Comparison of ENCODE assay signal across 8 mouse cellular contexts in the genomic region with DNA sequence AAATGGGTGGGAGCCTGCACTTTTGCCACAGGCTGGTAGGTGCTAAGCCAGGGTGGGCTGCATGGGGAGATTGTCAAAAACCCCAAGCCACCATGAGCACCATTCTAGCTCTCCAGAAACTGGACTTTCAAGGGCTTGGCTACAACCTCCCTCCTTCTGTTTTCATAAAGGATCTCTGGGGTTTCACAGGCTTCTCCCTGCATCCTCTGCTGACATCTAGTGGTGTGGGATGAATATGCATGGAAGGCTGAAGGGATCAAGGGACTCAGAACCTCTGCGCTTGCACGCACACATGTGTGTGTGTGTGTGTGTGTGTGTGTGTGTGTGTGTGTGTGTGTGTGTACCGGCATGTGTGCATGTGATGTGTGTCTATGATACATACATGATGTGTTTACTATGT. TPM values are rescaled to one million over a fixed set of nuclear protein-coding genes. Genes with fewer than 3 reads are reported as not detected.
DNase-seq lines count a peak whose midpoint lies in the region; ATAC-seq and TF ChIP-seq lines count a peak whose summit lies in the region.
"Not testable (repeated sequence)": the region's sequence is repeated elsewhere in the genome, so short reads cannot be mapped to it uniquely, and the experiment has no call there.

No protein-coding gene starts in this region.

- intact Hi-C loops in heart, postnatal 36 days (cut with DNase I): not testable (repeated sequence)

- ATAC-seq in forebrain, embryonic 12.5 days (ENCODE audit: low FRiP score): 0 out of 2 replicates have a peak, but pooled peaks have one; percentile 6
- ATAC-seq in kidney, postnatal 0 days (replicated peaks; ENCODE audit: low FRiP score, low read depth): peak; percentile 30
- ATAC-seq in liver, embryonic 14.5 days (ENCODE audit: insufficient read depth): not testable (repeated sequence)
- peak; percentile 57 for ATAC-seq in monocyte, adult 5-6 weeks (replicated peaks; ENCODE audit: insufficient number of reproducible peaks, low FRiP score, low TSS enrichment, poor library complexity, severe bottlenecking)

- not testable (repeated sequence) for H3K4me1 ChIP-seq in ES-E14 (ENCODE audit: control insufficient read depth in 2 of 2, insufficient read depth in 2 of 2, low read length in 2 of 2, poor library complexity in 1 of 2); forebrain, embryonic 12.5 days; kidney, postnatal 0 days (replicated peaks; ENCODE audit: insufficient read depth, low read length); liver, embryonic 14.5 days (replicated peaks; ENCODE audit: control insufficient read depth in 2 of 2, insufficient read depth in 2 of 2, low read length in 1 of 2)

- 48% methylated on average over 3 of the region's 3 CpGs for WGBS in forebrain, embryonic 12.5 days
- 34% methylated on average over 3 of the region's 3 CpGs for WGBS in kidney, postnatal 0 days
- 43% methylated on average over 3 of the region's 3 CpGs for WGBS in liver, embryonic 14.5 days (ENCODE audit: insufficient replicate concordance)

- not testable (repeated sequence) for H3K4me3 ChIP-seq in ES-E14 (ENCODE audit: insufficient read depth in 1 of 2, low read depth in 1 of 2, low read length in 2 of 2, poor library complexity in 1 of 2, severe bottlenecking in 1 of 2); forebrain, embryonic 12.5 days (replicated peaks); kidney, postnatal 0 days (replicated peaks; ENCODE audit: low read depth, low read length); liver, embryonic 14.5 days (ENCODE audit: insufficient read depth in 1 of 2, low read depth in 2 of 2, low read length in 2 of 2)

- in situ Hi-C loops in ES-E14 (cut with MboI; ENCODE audit: low sequenced_read_pairs in 2 of 2, unreplicated experiment in 2 of 2): loop anchor here in 1 of 2 experiments (25.0 kb wide), 1 partner anchor 988 kb away; no protein-coding TSS in a partner anchor

- not testable (repeated sequence) for H3K9me3 ChIP-seq in ES-E14 (ENCODE audit: control insufficient read depth, insufficient read depth, low read depth, low read length); forebrain, embryonic 12.5 days; kidney, postnatal 0 days (replicated peaks; ENCODE audit: low read length); liver, embryonic 14.5 days (ENCODE audit: control insufficient read depth, low read length)

- not testable (repeated sequence) for H3K4me2 ChIP-seq in forebrain, embryonic 12.5 days; kidney, postnatal 0 days (ENCODE audit: low read length); liver, embryonic 14.5 days (ENCODE audit: low read depth)

- not testable (repeated sequence) for TF ChIP-seq EP300 in liver, embryonic 14.5 days (IDR thresholded peaks at IDR 0.05; ENCODE audit: low read depth)

- H3K36me3 ChIP-seq in ES-E14 (ENCODE audit: control insufficient read depth, insufficient read depth, low read length, poor library complexity, severe bottlenecking); forebrain, embryonic 12.5 days (replicated peaks); kidney, postnatal 0 days (ENCODE audit: insufficient read depth, low read length); liver, embryonic 14.5 days (replicated peaks; ENCODE audit: control insufficient read depth, insufficient read depth, low read depth): not testable (repeated sequence)

- H3K9ac ChIP-seq in ES-E14 (ENCODE audit: insufficient read depth, low read depth, low read length, poor library complexity, severe bottlenecking); forebrain, embryonic 12.5 days; kidney, postnatal 0 days (ENCODE audit: low read depth, low read length); liver, embryonic 14.5 days (replicated peaks): not testable (repeated sequence)

- TF ChIP-seq CTCF in kidney, postnatal 0 days (IDR thresholded peaks at IDR 0.05; ENCODE audit: low read depth): peak; percentile 65
- peak; percentile 58 for TF ChIP-seq CTCF in liver, embryonic 14.5 days (IDR thresholded peaks at IDR 0.05; ENCODE audit: low read depth)

- DNase-seq in ES-E14 (ENCODE audit: low read depth, low spot score): peak; percentile 8
- DNase-seq in cerebellum, adult 11-12 months: peak; percentile 17
- DNase-seq in heart, postnatal 36 days: peak; percentile 23 to 39
- DNase-seq in kidney, postnatal 0 days (ENCODE audit: low spot score): peak; percentile 49
- not testable (repeated sequence) for DNase-seq in liver, embryonic 14.5 days (ENCODE audit: low read depth in 3 of 3, low spot score in 3 of 3)
- peak; percentile 43 for DNase-seq in thymus, postnatal 0 days (ENCODE audit: low spot score)

- not testable (repeated sequence) for H3K27ac ChIP-seq in ES-E14 (ENCODE audit: insufficient read depth, low read depth, low read length, poor library complexity, severe bottlenecking); forebrain, embryonic 12.5 days; kidney, postnatal 0 days; liver, embryonic 14.5 days

- not testable (repeated sequence) for H3K27me3 ChIP-seq in forebrain, embryonic 12.5 days; kidney, postnatal 0 days (ENCODE audit: insufficient read depth, low read length); liver, embryonic 14.5 days (ENCODE audit: control insufficient read depth, insufficient read depth, low read length)

RNA-seq across cellular contexts. Expression of a gene that starts 49.1 kb away (rescaled TPM):
- total RNA-seq in ES-E14 (2012; rRNA removed): not detected in 2 replicates
- polyA plus RNA-seq in forebrain, embryonic 12.5 days (2016; fragmentation: Nextera tagmentation; extraction: Ambion mirVana): not detected in 2 replicates
- total RNA-seq in heart, postnatal 36 days (2021): not detected
- polyA plus RNA-seq in kidney, postnatal 0 days (2015; fragmentation: Nextera tagmentation; extraction: Ambion mirVana): 0.43 and 0.47 TPM in 2 replicates
- not detected in 2 replicates for polyA plus RNA-seq in liver, embryonic 14.5 days (2012; rRNA removed)
- polyA plus RNA-seq in liver, embryonic 14.5 days (2014; fragmentation: Nextera tagmentation; extraction: Ambion mirVana): 0.14 TPM in 1 of 2 replicates, not detected in the other
- total RNA-seq in monocyte, adult 5-6 weeks (2017): not detected in 3 replicates
- 1.9 and 2.4 TPM in 2 replicates for polyA plus RNA-seq in thymus, postnatal 0 days (2015; fragmentation: Nextera tagmentation; extraction: Ambion mirVana)
